Mouse (Mus musculus): Measurements from ENCODE around the gene Akap13. TPM values are rescaled to one million over a fixed set of nuclear protein-coding genes. Genes with fewer than 3 reads are reported as not detected.

Gene Akap13
- total and polyA plus RNA-seq, 3 experiments, result 11.4 to 32.5 (median 27.7) TPM

GRCm38 (mm10) chr7:75802887-75803286, 347.6 kb downstream of the Akap13 start:
- H3K27ac ChIP-seq (ENCODE audit: insufficient read depth, low read depth), result no peak overlapping the region
- no peaks in the 10 kb centered on the region for H3K79me2 ChIP-seq (replicated peaks; ENCODE audit: control insufficient read depth, extremely low read depth, insufficient read depth, poor library complexity, severe bottlenecking)
- no peaks in the 10 kb centered on the region for H3K36me3 ChIP-seq (replicated peaks in 1 of 2; ENCODE audit: control insufficient read depth in 1 of 2, insufficient read depth in 1 of 2, low read length in 1 of 2)
- peaks cover 3% of the 10 kb centered on the region for H3K9me3 ChIP-seq (replicated peaks; ENCODE audit: low read length)
- no peak overlapping the region for H3K9ac ChIP-seq (ENCODE audit: insufficient read depth, low read depth)
- TF ChIP-seq UBTF (IDR thresholded peaks at IDR 0.05; ENCODE audit: low read depth, low read length) (no peak), ETS1 (conservative IDR thresholded peaks at IDR 0.05; ENCODE audit: low read depth, low read length) (no peak), JUN (IDR thresholded peaks at IDR 0.05; ENCODE audit: insufficient read depth, low read depth, low read length) (no peak), TBP (conservative IDR thresholded peaks at IDR 0.05; ENCODE audit: low read depth, low read length) (no peak), MAFK (IDR thresholded peaks at IDR 0.05; ENCODE audit: insufficient replicate concordance, low read length) (no peak), USF2 (conservative IDR thresholded peaks at IDR 0.05; ENCODE audit: low read depth, low read length) (no peak), ZKSCAN1 (IDR thresholded peaks at IDR 0.05; ENCODE audit: borderline replicate concordance, low read depth, low read length) (no peak), NRF1 (IDR thresholded peaks at IDR 0.05; ENCODE audit: low read depth, low read length) (no peak), POLR2A (IDR thresholded peaks at IDR 0.05; ENCODE audit: low read depth, low read length) (no peak), NELFE (IDR thresholded peaks at IDR 0.05; ENCODE audit: low read depth, low read length) (no peak), CHD2 (IDR thresholded peaks at IDR 0.05; ENCODE audit: low read length) (no peak), MEF2A (IDR thresholded peaks at IDR 0.05; ENCODE audit: borderline replicate concordance, low read depth, low read length) (no peak), RCOR1 (conservative IDR thresholded peaks at IDR 0.05; ENCODE audit: low read depth, low read length) (no peak)
- H3K4me2 ChIP-seq (ENCODE audit: insufficient read depth, low read depth, poor library complexity, severe bottlenecking), result no peak overlapping the region
- dilution Hi-C loops (cut with MboI; ENCODE audit: extremely low pct_ligation_motif_present, extremely low pct_unique_long_range_greater_than_20kb, low sequenced_read_pairs) (no loop called here), in situ Hi-C loops (cut with MboI; ENCODE audit: low pct_ligation_motif_present, low pct_unique_long_range_greater_than_20kb, low sequenced_read_pairs) (no loop called here)
- no peak for DNase-seq (ENCODE audit: extremely low read depth)
- H3K27me3 ChIP-seq (replicated peaks), result no peaks in the 10 kb centered on the region
- no peak overlapping the region for H3K4me3 ChIP-seq (replicated peaks in 1 of 3; ENCODE audit: low read depth in 2 of 3, low read length in 2 of 3, poor library complexity in 1 of 3)
- H3K4me1 ChIP-seq (ENCODE audit: control insufficient read depth in 1 of 2, insufficient read depth in 2 of 2), result peaks cover 12 to 48% of the 10 kb centered on the region in 2 experiments

Other genes starting within 250 kb of the Akap13 start
- not detected in 2 replicates for gene Sv2b, start 146.3 kb upstream of the Akap13 start, total RNA-seq (2012; rRNA removed)
- gene Sv2b, start 146.3 kb upstream of the Akap13 start, total RNA-seq (2014; rRNA removed), result not detected in 2 replicates
- 0.04 TPM in 1 of 2 replicates, not detected in the other for gene Sv2b, start 146.3 kb upstream of the Akap13 start, polyA plus RNA-seq (2012; ENCODE audit: insufficient read length, low read depth)